Mouse (Mus musculus) liver, embryonic 15.5 days (tissue): ENCODE measurements around the gene Nipal4. TPM values are rescaled to one million over a fixed set of nuclear protein-coding genes. Genes with fewer than 3 reads are reported as not detected.
A peak's percentile ranks its signal among the peaks of the same experiment; 100 is the strongest.

ENCODE experiments used
- ATAC-seq: fragments of 200-750 bp; cut with Nextera tagmentation; 2 replicates; pipeline ENCODE4 v1.8.0; 2017; ENCODE audit warnings: moderate number of reproducible peaks, mild to moderate bottlenecking, moderate library complexity; ENCODE audit not compliant: insufficient read depth
- H3K27ac ChIP-seq: fragments of 300-500 bp; sonication (generic); replicated peaks from 2 replicates; pipeline ENCODE4 v1.5.1; 2015; ENCODE audit warnings: mild to moderate bottlenecking, inconsistent platforms
- H3K27me3 ChIP-seq: fragments of 300-500 bp; sonication (generic); 2 replicates; pipeline ENCODE4 v1.6.1; 2015; ENCODE audit warnings: mild to moderate bottlenecking, inconsistent platforms
- H3K36me3 ChIP-seq: fragments of 300-500 bp; sonication (generic); replicated peaks from 2 replicates; pipeline ENCODE4 v1.6.1; 2015; ENCODE audit warnings: moderate library complexity, mild to moderate bottlenecking, inconsistent platforms
- H3K4me1 ChIP-seq: fragments of 300-500 bp; sonication (generic); replicated peaks from 2 replicates; pipeline ENCODE4 v1.6.1; 2015; ENCODE audit warnings: inconsistent platforms
- H3K4me2 ChIP-seq: fragments of 300-500 bp; sonication (generic); 2 replicates; pipeline ENCODE4 v1.6.1; 2015; ENCODE audit warnings: moderate library complexity, mild to moderate bottlenecking, inconsistent platforms
- H3K4me3 ChIP-seq: fragments of 300-500 bp; sonication (generic); replicated peaks from 2 replicates; pipeline ENCODE4 v1.5.1; 2015; ENCODE audit warnings: mild to moderate bottlenecking, inconsistent platforms
- H3K9ac ChIP-seq: fragments of 300-500 bp; sonication (generic); 2 replicates; pipeline ENCODE4 v1.6.1; 2015; ENCODE audit warnings: moderate library complexity, mild to moderate bottlenecking, inconsistent platforms
- H3K9me3 ChIP-seq: fragments of 300-500 bp; sonication (generic); replicated peaks from 2 replicates; pipeline ENCODE4 v1.6.1; 2016; ENCODE audit warnings: inconsistent platforms
- WGBS: fragments of 180-500 bp; shearing (Covaris S2); methylation state at CpG from one replicate; pipeline ENCODE4 v1.1.7; 2015; ENCODE audit warnings: mixed read lengths; ENCODE audit not compliant: insufficient replicate concordance; 5-methylcytosine and 5-hydroxymethylcytosine counted together
- polyA plus RNA-seq: library from polyadenylated mRNA; unstranded; fragments of >200 nt; fragmentation: Nextera tagmentation; extraction: Ambion mirVana; gene quantifications from 2 replicates; pipeline ENCODE4 v1.2.1, GENCODE M21; 2015

Nipal4 gene
- polyA plus RNA-seq, 1 experiment from 2014 or later: 0.03 TPM

GRCm38 (mm10) chr11:46125835-46126229, 40.5 kb downstream of the Nipal4 start:
- ATAC-seq: no peak
- H3K4me1 ChIP-seq: peaks cover 20% of the 10 kb centered on the region
- H3K27me3 ChIP-seq: no peaks in the 10 kb centered on the region; the same call in 1 of the 2 replicates
- no peaks in the 10 kb centered on the region for H3K36me3 ChIP-seq
- no peak overlapping the region for H3K9ac ChIP-seq
- no peak overlapping the region for H3K4me2 ChIP-seq
- no peaks in the 10 kb centered on the region for H3K9me3 ChIP-seq
- H3K4me3 ChIP-seq: no peak overlapping the region
- WGBS: 73% methylated on average over 7 of the region's 7 CpGs
- H3K27ac ChIP-seq: no peak overlapping the region

- Histone ChIP-seq H3K27ac (no peak overlapping the region), H3K9ac (no peak overlapping the region), H3K4me2 (no peak overlapping the region), H3K9me3 (no peaks in the 10 kb centered on the region), H3K27me3 (no peaks in the 10 kb centered on the region; the same call in 1 of the 2 replicates), H3K36me3 (no peaks in the 10 kb centered on the region), H3K4me1 (peaks cover 14% of the 10 kb centered on the region), H3K4me3 (no peak overlapping the region)
- WGBS: 75% methylated on average over 12 of the region's 12 CpGs
- no peak for ATAC-seq
Measured at GRCm38 (mm10) chr11:46125093-46125834, 41.0 kb downstream of the Nipal4 start.

GRCm38 (mm10) chr11:46123328-46123866, 42.9 kb downstream of the Nipal4 start:
- Histone ChIP-seq H3K4me3 (no peak overlapping the region), H3K9me3 (no peaks in the 10 kb centered on the region), H3K4me1 (peaks cover 8% of the 10 kb centered on the region; the same call in 1 of the 2 replicates), H3K4me2 (no peak overlapping the region), H3K27ac (no peak overlapping the region), H3K9ac (no peak overlapping the region), H3K36me3 (no peaks in the 10 kb centered on the region), H3K27me3 (no peaks in the 10 kb centered on the region; the same call in 1 of the 2 replicates)
- WGBS: 68% methylated on average over 8 of the region's 8 CpGs
- ATAC-seq: no peak

- 63% methylated on average over 4 of the region's 4 CpGs for WGBS
- no peak overlapping the region for H3K9ac ChIP-seq
- no peaks in the 10 kb centered on the region; the same call in 1 of the 2 replicates for H3K27me3 ChIP-seq
- no peaks in the 10 kb centered on the region for H3K36me3 ChIP-seq
- no peak overlapping the region for H3K4me2 ChIP-seq
- 0 out of 2 replicates have a peak overlapping the region, but pooled peaks have one; percentile 4 for H3K27ac ChIP-seq
- peaks cover 4% of the 10 kb centered on the region; the same call in 1 of the 2 replicates for H3K4me1 ChIP-seq
- no peak for ATAC-seq
- H3K9me3 ChIP-seq: no peaks in the 10 kb centered on the region
- no peak overlapping the region for H3K4me3 ChIP-seq
Measured at GRCm38 (mm10) chr11:46122875-46123274, 43.4 kb downstream of the Nipal4 start.

GRCm38 (mm10) chr11:46121666-46122065, 44.6 kb downstream of the Nipal4 start:
- no peak overlapping the region for H3K4me2 ChIP-seq
- H3K4me1 ChIP-seq: no peaks in the 10 kb centered on the region
- H3K9ac ChIP-seq: no peak overlapping the region
- H3K36me3 ChIP-seq: no peaks in the 10 kb centered on the region
- no peak overlapping the region for H3K27ac ChIP-seq
- H3K27me3 ChIP-seq: no peaks in the 10 kb centered on the region; the same call in 1 of the 2 replicates
- H3K9me3 ChIP-seq: no peaks in the 10 kb centered on the region
- WGBS: 68% methylated on average over 4 of the region's 4 CpGs
- H3K4me3 ChIP-seq: no peak overlapping the region
- ATAC-seq: no peak

GRCm38 (mm10) chr11:46120084-46120483, 46.2 kb downstream of the Nipal4 start:
- Histone ChIP-seq H3K27me3 (no peaks in the 10 kb centered on the region; the same call in 1 of the 2 replicates), H3K4me1 (no peaks in the 10 kb centered on the region), H3K4me2 (no peak overlapping the region), H3K9ac (no peak overlapping the region), H3K27ac (no peak overlapping the region), H3K9me3 (no peaks in the 10 kb centered on the region), H3K36me3 (no peaks in the 10 kb centered on the region), H3K4me3 (no peak overlapping the region)
- ATAC-seq: no peak
- WGBS: 70% methylated on average over 10 of the region's 10 CpGs

GRCm38 (mm10) chr11:46119624-46120023, 46.7 kb downstream of the Nipal4 start:
- Histone ChIP-seq H3K36me3 (no peaks in the 10 kb centered on the region), H3K9me3 (no peaks in the 10 kb centered on the region), H3K27ac (no peak overlapping the region), H3K4me1 (no peaks in the 10 kb centered on the region), H3K4me2 (no peak overlapping the region), H3K4me3 (no peak overlapping the region), H3K27me3 (no peaks in the 10 kb centered on the region; the same call in 1 of the 2 replicates), H3K9ac (no peak overlapping the region)
- no peak for ATAC-seq
- WGBS: 32% methylated on average over 4 of the region's 4 CpGs

- H3K27me3 ChIP-seq: no peaks in the 10 kb centered on the region; the same call in 1 of the 2 replicates
- H3K36me3 ChIP-seq: no peaks in the 10 kb centered on the region
- H3K4me3 ChIP-seq: no peak overlapping the region
- H3K9me3 ChIP-seq: no peaks in the 10 kb centered on the region
- H3K4me1 ChIP-seq: no peaks in the 10 kb centered on the region
- H3K27ac ChIP-seq: no peak overlapping the region
- no peak overlapping the region for H3K9ac ChIP-seq
- WGBS: 52% methylated on average over 2 of the region's 2 CpGs
- ATAC-seq: no peak
- no peak overlapping the region for H3K4me2 ChIP-seq
Measured at GRCm38 (mm10) chr11:46116510-46116909, 49.8 kb downstream of the Nipal4 start.

- H3K36me3 ChIP-seq: no peaks in the 10 kb centered on the region
- 69% methylated on average over 9 of the region's 9 CpGs for WGBS
- no peaks in the 10 kb centered on the region for H3K9me3 ChIP-seq
- no peak overlapping the region for H3K4me3 ChIP-seq
- no peaks in the 10 kb centered on the region; the same call in 1 of the 2 replicates for H3K27me3 ChIP-seq
- no peak overlapping the region for H3K4me2 ChIP-seq
- H3K27ac ChIP-seq: no peak overlapping the region
- ATAC-seq: no peak
- no peak overlapping the region for H3K9ac ChIP-seq
- H3K4me1 ChIP-seq: no peaks in the 10 kb centered on the region
Measured at GRCm38 (mm10) chr11:46115411-46116173, 50.7 kb downstream of the Nipal4 start.

GRCm38 (mm10) chr11:46115011-46115410, 51.3 kb downstream of the Nipal4 start:
- Histone ChIP-seq H3K36me3 (no peaks in the 10 kb centered on the region), H3K27ac (no peak overlapping the region), H3K9ac (no peak overlapping the region), H3K4me2 (no peak overlapping the region), H3K4me1 (no peaks in the 10 kb centered on the region), H3K27me3 (no peaks in the 10 kb centered on the region; the same call in 1 of the 2 replicates), H3K9me3 (no peaks in the 10 kb centered on the region), H3K4me3 (no peak overlapping the region)
- WGBS: 71% methylated on average over 4 of the region's 4 CpGs
- ATAC-seq: no peak

- Histone ChIP-seq H3K4me1 (no peaks in the 10 kb centered on the region), H3K27me3 (no peaks in the 10 kb centered on the region; the same call in 1 of the 2 replicates), H3K9ac (no peak overlapping the region), H3K4me2 (no peak overlapping the region), H3K27ac (no peak overlapping the region), H3K36me3 (no peaks in the 10 kb centered on the region), H3K9me3 (no peaks in the 10 kb centered on the region), H3K4me3 (no peak overlapping the region)
- ATAC-seq: no peak
- 63% methylated on average over 7 of the region's 7 CpGs for WGBS
Measured at GRCm38 (mm10) chr11:46114221-46114620, 52.1 kb downstream of the Nipal4 start.
